Mouse (Mus musculus): ENCODE measurements around the gene Rab6b.

Rab6b gene

GRCm38 (mm10) chr9:103111621-103112470 is at the start of gene Rab6b:
Gene Rab6b, plus strand, starts transcription at chr9:103111787.
- DNase-seq (ENCODE audit: low spot score) = peak; percentile 21

GRCm38 (mm10) chr9:103063591-103063990 is 48.0 kb upstream of the Rab6b start:
- no peak for DNase-seq (ENCODE audit: low spot score)

- peak; percentile 52 for DNase-seq (ENCODE audit: low spot score)
These were observed 44.7 kb upstream of the Rab6b start for GRCm38 (mm10) chr9:103066845-103067244.

GRCm38 (mm10) chr9:103067651-103068050 is 43.9 kb upstream of the Rab6b start:
- DNase-seq (ENCODE audit: low spot score) = no peak

- DNase-seq (ENCODE audit: low spot score) = no peak
These were observed 42.8 kb upstream of the Rab6b start for GRCm38 (mm10) chr9:103068769-103069168.

GRCm38 (mm10) chr9:103071541-103072203 is 39.9 kb upstream of the Rab6b start:
- no peak for DNase-seq (ENCODE audit: low spot score)

- no peak for DNase-seq (ENCODE audit: low spot score)
These were observed 39.4 kb upstream of the Rab6b start for GRCm38 (mm10) chr9:103072204-103072599.

GRCm38 (mm10) chr9:103072926-103073515 is 38.6 kb upstream of the Rab6b start:
- peak; percentile 51 for DNase-seq (ENCODE audit: low spot score)

GRCm38 (mm10) chr9:103076836-103077531 is 34.6 kb upstream of the Rab6b start:
- no peak for DNase-seq (ENCODE audit: low spot score)

GRCm38 (mm10) chr9:103078194-103078691 is 33.3 kb upstream of the Rab6b start:
- DNase-seq (ENCODE audit: low spot score) = peak; percentile 24

GRCm38 (mm10) chr9:103080211-103080610 is 31.4 kb upstream of the Rab6b start:
- DNase-seq (ENCODE audit: low spot score) = no peak

- no peak for DNase-seq (ENCODE audit: low spot score)
These were observed 29.2 kb upstream of the Rab6b start for GRCm38 (mm10) chr9:103082246-103082975.

- DNase-seq (ENCODE audit: low spot score) = no peak
These were observed 28.2 kb upstream of the Rab6b start for GRCm38 (mm10) chr9:103083405-103083804.

- DNase-seq (ENCODE audit: low spot score) = no peak
These were observed 24.9 kb upstream of the Rab6b start for GRCm38 (mm10) chr9:103086736-103087135.

- peak; percentile 48 for DNase-seq (ENCODE audit: low spot score)
These were observed 24.3 kb upstream of the Rab6b start for GRCm38 (mm10) chr9:103087301-103087700.

GRCm38 (mm10) chr9:103088661-103089060 is 22.9 kb upstream of the Rab6b start:
- no peak for DNase-seq (ENCODE audit: low spot score)

GRCm38 (mm10) chr9:103090116-103090875 is 21.3 kb upstream of the Rab6b start:
- peak; percentile 26 for DNase-seq (ENCODE audit: low spot score)

GRCm38 (mm10) chr9:103091039-103091883 is 20.3 kb upstream of the Rab6b start:
- DNase-seq (ENCODE audit: low spot score) = no peak

GRCm38 (mm10) chr9:103092248-103092647 is 19.3 kb upstream of the Rab6b start:
- no peak for DNase-seq (ENCODE audit: low spot score)

GRCm38 (mm10) chr9:103093681-103094080 is 17.9 kb upstream of the Rab6b start:
- DNase-seq (ENCODE audit: low spot score) = no peak
